Mouse (Mus musculus) CH12.LX (cell line): Measurements from ENCODE around the gene Aspg.

Experiments used
- CHD1 ChIP-seq: IDR thresholded peaks from 2 replicates; pipeline ENCODE4 v1.6.1; 2012; ENCODE audit warnings: low read depth, low read length, improper control_type of control experiment, inconsistent platforms
- CHD2 ChIP-seq: IDR thresholded peaks from 2 replicates; pipeline ENCODE4 v1.6.1; 2011; ENCODE audit warnings: low read length, improper control_type of control experiment
- CTCF ChIP-seq, 2 experiments: IDR thresholded peaks in 1 of 2; conservative IDR thresholded peaks in 1 of 2; 2 replicates each; pipeline ENCODE4 v1.5.1; 2011 to 2012; ENCODE audit warnings: low read depth in 2 of 2, low read length in 2 of 2, improper control_type of control experiment in 1 of 2, inconsistent platforms in 1 of 2, mild to moderate bottlenecking in 1 of 2, moderate library complexity in 1 of 2
- EP300 ChIP-seq: IDR thresholded peaks from 2 replicates; pipeline ENCODE4 v1.6.1; 2011; ENCODE audit warnings: low read length, improper control_type of control experiment
- HCFC1 ChIP-seq: IDR thresholded peaks from 2 replicates; pipeline ENCODE4 v1.6.1; 2012; ENCODE audit warnings: low read depth, mild to moderate bottlenecking, inconsistent platforms, low read length, improper control_type of control experiment
- JUND ChIP-seq: conservative IDR thresholded peaks from 2 replicates; pipeline ENCODE4 v1.6.1; 2011; ENCODE audit warnings: low read depth, low read length, improper control_type of control experiment
- MAFK ChIP-seq: IDR thresholded peaks from 2 replicates; pipeline ENCODE4 v1.6.1; 2011; ENCODE audit warnings: low read length, improper control_type of control experiment; ENCODE audit not compliant: insufficient replicate concordance
- MAX ChIP-seq: IDR thresholded peaks from 2 replicates; pipeline ENCODE4 v1.6.1; 2011; ENCODE audit warnings: low read length, improper control_type of control experiment
- POLR2A ChIP-seq: IDR thresholded peaks from 2 replicates; pipeline ENCODE4 v1.6.1; 2011; ENCODE audit warnings: low read depth, mild to moderate bottlenecking, improper control_type of control experiment, low read length
- RCOR1 ChIP-seq: conservative IDR thresholded peaks from 2 replicates; pipeline ENCODE4 v1.6.1; 2012; ENCODE audit warnings: low read depth, mild to moderate bottlenecking, inconsistent platforms, low read length, improper control_type of control experiment
- USF1 ChIP-seq: IDR thresholded peaks from 2 replicates; pipeline ENCODE4 v1.6.1; 2014; ENCODE audit warnings: low read depth, mild to moderate bottlenecking, inconsistent platforms, low read length, improper control_type of control experiment
- ZNF384 ChIP-seq: IDR thresholded peaks from 2 replicates; pipeline ENCODE4 v1.6.1; 2012; ENCODE audit warnings: low read depth, low read length, improper control_type of control experiment, inconsistent platforms

DNA sequence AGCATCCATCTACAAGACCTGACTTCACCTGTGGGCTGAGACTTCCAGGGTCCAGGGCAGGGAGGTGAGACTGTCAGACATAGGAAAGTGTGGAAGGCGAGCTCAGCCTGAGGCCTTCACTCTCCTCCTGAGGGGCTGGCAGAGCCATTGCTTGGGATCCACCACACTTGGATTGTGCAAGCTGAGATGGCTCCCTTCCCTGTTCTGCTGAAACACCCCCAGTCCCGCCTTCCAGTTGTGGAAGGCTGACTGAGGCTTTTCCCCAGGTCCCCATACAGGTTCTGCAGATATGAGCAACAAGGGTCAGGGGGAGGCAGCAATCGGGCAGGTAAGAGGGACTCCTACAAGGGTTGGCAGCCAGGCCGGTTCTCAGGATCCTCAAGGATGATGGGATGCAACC lies 22.0 kb downstream of the Aspg start:
- TF ChIP-seq MAX (no peak), CTCF (conservative IDR thresholded peaks at IDR 0.05 in 1 of 2, IDR thresholded peaks at IDR 0.05 in 1 of 2; ENCODE audit: low read depth in 2 of 2, low read length in 2 of 2) (no peak), USF1 (no peak), MAFK (no peak), POLR2A (no peak), RCOR1 (no peak), CHD2 (no peak), JUND (no peak), ZNF384 (no peak), CHD1 (no peak), HCFC1 (no peak), EP300 (no peak)
